Mouse (Mus musculus): ENCODE measurements around the gene Csrp2. TPM values are rescaled to one million over a fixed set of nuclear protein-coding genes. Genes with fewer than 3 reads are reported as not detected.

Gene Csrp2
- polyA plus RNA-seq, 1 experiment from 2014 or later = 26.2 TPM

DNA sequence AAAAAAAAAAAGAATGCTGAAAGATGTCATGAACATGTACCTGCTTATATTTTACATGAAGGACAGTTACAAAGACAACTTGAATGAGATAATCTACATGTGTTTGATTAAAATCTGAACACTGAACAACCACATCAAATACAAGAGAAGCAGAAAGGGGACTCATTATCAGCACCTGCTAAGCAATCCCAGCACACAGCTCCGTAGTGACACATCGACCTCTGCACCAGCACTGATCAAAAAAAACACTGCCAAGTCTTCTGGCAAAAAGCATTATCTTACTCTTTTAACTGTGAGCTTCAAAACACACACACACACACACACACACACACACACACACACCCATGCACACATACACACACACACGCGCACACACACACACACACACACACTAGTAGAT is 32.2 kb downstream of the Csrp2 start:
- H3K9ac ChIP-seq = no peak overlapping the region
- H3K36me3 ChIP-seq = peaks cover 45% of the 10 kb centered on the region
- ATAC-seq = no peak
- no peaks in the 10 kb centered on the region for H3K4me1 ChIP-seq
- 70% methylated on average over 4 of the region's 4 CpGs for WGBS (ENCODE audit: insufficient replicate concordance)
- no peak overlapping the region for H3K4me3 ChIP-seq
- H3K4me2 ChIP-seq = no peak overlapping the region
- no peaks in the 10 kb centered on the region for H3K27me3 ChIP-seq (replicated peaks)
- no peak overlapping the region for H3K27ac ChIP-seq
- H3K9me3 ChIP-seq (replicated peaks) = no peaks in the 10 kb centered on the region

DNA sequence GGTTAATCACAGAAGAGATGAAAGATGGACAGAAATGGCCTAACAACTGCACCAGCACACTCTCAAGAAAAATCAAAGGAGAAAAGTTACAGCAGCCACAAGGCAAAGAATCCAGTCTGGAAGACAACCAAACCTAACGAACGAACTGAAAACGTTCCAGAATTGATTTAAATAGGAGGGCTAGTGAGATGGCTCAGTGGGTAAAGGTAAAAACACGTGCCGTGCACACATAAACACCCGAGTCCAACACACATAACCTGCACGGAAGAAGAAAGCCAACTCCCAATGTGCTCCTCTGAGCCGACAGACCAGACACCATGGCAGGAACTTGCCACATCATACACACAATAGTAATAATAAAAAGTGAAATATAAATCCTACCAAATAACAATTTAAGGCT is 32.7 kb downstream of the Csrp2 start:
- Histone ChIP-seq H3K4me1 (no peaks in the 10 kb centered on the region), H3K27me3 (replicated peaks) (no peaks in the 10 kb centered on the region), H3K4me2 (no peak overlapping the region), H3K27ac (no peak overlapping the region), H3K36me3 (peaks cover 42% of the 10 kb centered on the region), H3K4me3 (no peak overlapping the region), H3K9me3 (replicated peaks) (no peaks in the 10 kb centered on the region), H3K9ac (no peak overlapping the region)
- WGBS (ENCODE audit: insufficient replicate concordance) = 75% methylated on average over 8 of the region's 8 CpGs
- ATAC-seq = no peak

- H3K27ac ChIP-seq = no peak overlapping the region
- peaks cover 39% of the 10 kb centered on the region for H3K36me3 ChIP-seq
- H3K4me2 ChIP-seq = no peak overlapping the region
- ATAC-seq = no peak
- no peak overlapping the region for H3K9ac ChIP-seq
- no peaks in the 10 kb centered on the region for H3K9me3 ChIP-seq (replicated peaks)
- H3K27me3 ChIP-seq (replicated peaks) = no peaks in the 10 kb centered on the region
- no peaks in the 10 kb centered on the region for H3K4me1 ChIP-seq
- 82% methylated on average over 9 of the region's 9 CpGs for WGBS (ENCODE audit: insufficient replicate concordance)
- no peak overlapping the region for H3K4me3 ChIP-seq
Observed at GRCm38 (mm10) chr10:110952937-110953451, 33.4 kb downstream of the Csrp2 start.

DNA sequence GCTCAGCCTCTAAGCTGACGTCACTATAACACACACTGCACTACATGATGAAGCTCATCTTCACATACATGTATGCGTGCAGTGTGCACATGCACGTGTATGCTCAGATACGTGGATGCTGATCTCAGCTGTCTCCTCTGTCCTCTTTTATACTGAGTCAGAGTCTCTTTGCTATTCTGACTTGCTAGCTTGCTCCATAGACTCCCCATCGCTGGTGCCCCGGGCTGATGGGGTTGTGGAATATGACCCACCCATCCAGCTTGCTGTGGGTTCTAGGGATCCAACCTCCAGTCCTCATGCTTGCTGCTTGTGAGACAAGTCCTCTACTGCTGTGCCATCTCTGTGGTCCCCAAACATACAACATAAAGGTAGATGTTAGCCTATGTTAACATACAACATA is 39.3 kb downstream of the Csrp2 start:
- no peaks in the 10 kb centered on the region for H3K4me1 ChIP-seq
- H3K4me3 ChIP-seq = no peak overlapping the region
- no peak overlapping the region for H3K9ac ChIP-seq
- H3K9me3 ChIP-seq (replicated peaks) = no peaks in the 10 kb centered on the region
- H3K36me3 ChIP-seq = peaks cover 41% of the 10 kb centered on the region
- no peak overlapping the region for H3K27ac ChIP-seq
- no peaks in the 10 kb centered on the region for H3K27me3 ChIP-seq (replicated peaks)
- WGBS (ENCODE audit: insufficient replicate concordance) = 86% methylated on average over 6 of the region's 6 CpGs
- ATAC-seq = no peak
- no peak overlapping the region for H3K4me2 ChIP-seq

- peaks cover 40% of the 10 kb centered on the region for H3K36me3 ChIP-seq
- H3K9ac ChIP-seq = no peak overlapping the region
- H3K27ac ChIP-seq = no peak overlapping the region
- no peak for ATAC-seq
- H3K9me3 ChIP-seq (replicated peaks) = no peaks in the 10 kb centered on the region
- no peaks in the 10 kb centered on the region for H3K27me3 ChIP-seq (replicated peaks)
- H3K4me1 ChIP-seq = no peaks in the 10 kb centered on the region
- H3K4me3 ChIP-seq = no peak overlapping the region
- no peak overlapping the region for H3K4me2 ChIP-seq
- 87% methylated on average over 8 of the region's 8 CpGs for WGBS (ENCODE audit: insufficient replicate concordance)
Observed at GRCm38 (mm10) chr10:110959781-110960180, 40.2 kb downstream of the Csrp2 start.

- Histone ChIP-seq H3K36me3 (peaks cover 30% of the 10 kb centered on the region), H3K27ac (no peak overlapping the region), H3K27me3 (replicated peaks) (no peaks in the 10 kb centered on the region), H3K9me3 (replicated peaks) (no peaks in the 10 kb centered on the region), H3K4me3 (no peak overlapping the region), H3K4me1 (no peaks in the 10 kb centered on the region), H3K9ac (no peak overlapping the region), H3K4me2 (no peak overlapping the region)
- 84% methylated on average over 6 of the region's 6 CpGs for WGBS (ENCODE audit: insufficient replicate concordance)
- ATAC-seq = no peak
Observed at GRCm38 (mm10) chr10:110960841-110961240, 41.3 kb downstream of the Csrp2 start.

DNA sequence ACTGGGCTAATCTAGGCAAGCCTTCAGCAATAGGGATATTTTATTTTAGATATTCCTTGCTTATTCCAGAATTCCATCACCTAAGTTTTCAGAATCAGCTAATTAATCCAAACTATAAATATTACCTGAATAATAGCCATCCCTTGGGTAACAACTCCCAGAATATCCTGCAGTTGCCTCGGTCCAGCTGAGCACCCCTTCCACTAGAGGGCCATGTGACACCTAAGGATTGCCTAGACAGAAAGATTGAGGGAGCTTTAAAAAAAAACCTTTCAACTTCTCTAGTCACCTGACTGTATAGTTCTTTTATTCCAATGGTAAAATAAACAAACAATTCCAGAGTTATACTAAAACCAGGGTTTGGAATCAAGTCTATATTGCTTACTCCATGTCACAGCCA is 42.6 kb downstream of the Csrp2 start:
- no peaks in the 10 kb centered on the region for H3K27me3 ChIP-seq (replicated peaks)
- no peak overlapping the region for H3K4me3 ChIP-seq
- peaks cover 28% of the 10 kb centered on the region for H3K36me3 ChIP-seq
- no peak overlapping the region for H3K9ac ChIP-seq
- H3K4me2 ChIP-seq = no peak overlapping the region
- no peaks in the 10 kb centered on the region for H3K4me1 ChIP-seq
- no peaks in the 10 kb centered on the region for H3K9me3 ChIP-seq (replicated peaks)
- 51% methylated on average over 1 of the region's 1 CpGs for WGBS (ENCODE audit: insufficient replicate concordance)
- no peak for ATAC-seq
- no peak overlapping the region for H3K27ac ChIP-seq

DNA sequence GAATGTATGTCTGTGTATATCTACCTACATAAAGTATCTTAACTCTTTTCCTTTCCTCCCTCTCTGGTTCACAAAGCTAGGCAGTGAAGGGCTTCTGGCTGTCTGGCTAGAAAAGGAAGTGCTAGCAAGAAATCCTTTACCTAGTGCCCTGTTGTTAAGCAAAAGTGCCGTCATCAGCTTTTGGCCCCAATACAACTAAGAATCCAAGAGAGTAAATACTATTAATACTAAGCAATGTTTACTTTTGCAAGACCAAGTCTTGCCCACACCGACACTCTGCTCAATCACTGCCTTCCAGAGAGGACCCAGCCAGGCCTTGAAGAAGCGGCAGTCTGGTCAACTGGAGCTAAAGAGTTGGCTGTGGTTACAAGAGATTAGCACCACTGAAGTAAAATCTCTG is 51.5 kb downstream of the Csrp2 start:
- H3K9ac ChIP-seq = no peak overlapping the region
- H3K4me1 ChIP-seq = no peaks in the 10 kb centered on the region
- H3K9me3 ChIP-seq (replicated peaks) = no peaks in the 10 kb centered on the region
- no peak overlapping the region for H3K4me2 ChIP-seq
- H3K36me3 ChIP-seq = peaks cover 43% of the 10 kb centered on the region
- no peak overlapping the region for H3K27ac ChIP-seq
- no peak overlapping the region for H3K4me3 ChIP-seq
- WGBS (ENCODE audit: insufficient replicate concordance) = 82% methylated on average over 3 of the region's 3 CpGs
- no peak for ATAC-seq
- H3K27me3 ChIP-seq (replicated peaks) = no peaks in the 10 kb centered on the region

GRCm38 (mm10) chr10:110971483-110971882 is 51.9 kb downstream of the Csrp2 start:
- Histone ChIP-seq H3K27ac (no peak overlapping the region), H3K4me2 (no peak overlapping the region), H3K9me3 (replicated peaks) (no peaks in the 10 kb centered on the region), H3K27me3 (replicated peaks) (no peaks in the 10 kb centered on the region), H3K36me3 (peaks cover 43% of the 10 kb centered on the region), H3K4me1 (no peaks in the 10 kb centered on the region), H3K9ac (no peak overlapping the region), H3K4me3 (no peak overlapping the region)
- WGBS (ENCODE audit: insufficient replicate concordance) = 80% methylated on average over 6 of the region's 6 CpGs
- ATAC-seq = no peak

DNA sequence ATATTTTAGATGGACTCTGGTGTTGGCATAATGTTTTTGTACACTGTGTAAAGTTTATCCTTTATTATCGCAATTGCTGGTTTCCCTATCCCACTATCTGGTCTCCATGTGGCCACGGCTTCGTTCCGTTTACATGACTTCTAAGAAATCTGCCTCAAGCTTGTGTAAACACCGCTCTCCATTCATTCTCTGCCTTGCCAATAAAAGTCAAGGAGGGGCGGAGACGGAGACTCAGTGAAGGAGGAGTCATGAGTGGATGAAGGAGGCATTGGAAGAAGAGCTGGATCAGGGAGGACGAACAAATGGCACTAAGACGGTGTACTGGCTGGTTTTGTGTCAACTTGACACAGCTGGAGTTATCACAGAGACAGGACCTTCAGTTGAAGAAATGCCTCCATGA is 52.4 kb downstream of the Csrp2 start:
- Histone ChIP-seq H3K4me1 (no peaks in the 10 kb centered on the region), H3K4me2 (no peak overlapping the region), H3K4me3 (no peak overlapping the region), H3K9ac (no peak overlapping the region), H3K9me3 (replicated peaks) (no peaks in the 10 kb centered on the region), H3K27ac (no peak overlapping the region), H3K27me3 (replicated peaks) (no peaks in the 10 kb centered on the region), H3K36me3 (peaks cover 40% of the 10 kb centered on the region)
- no peak for ATAC-seq
- 81% methylated on average over 9 of the region's 9 CpGs for WGBS (ENCODE audit: insufficient replicate concordance)

DNA sequence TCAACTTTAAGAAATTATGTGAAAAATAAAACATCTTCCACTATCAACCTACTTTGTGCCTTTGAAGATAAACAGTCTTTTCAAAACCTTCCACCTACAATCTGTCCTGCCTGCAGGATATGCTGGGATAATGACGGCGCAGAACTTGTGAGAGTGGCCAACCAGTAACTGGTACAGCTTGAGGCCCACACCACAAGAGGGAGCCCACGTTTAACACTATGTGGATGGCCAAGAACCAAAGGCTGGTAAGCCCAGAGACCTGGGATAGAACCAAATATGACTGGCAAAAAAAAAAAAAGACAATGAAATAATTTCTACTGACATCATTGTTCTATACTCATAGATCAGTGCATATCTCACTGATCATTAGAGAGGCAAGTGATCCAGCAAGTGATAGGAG is 54.9 kb downstream of the Csrp2 start:
- no peak for ATAC-seq
- 59% methylated on average over 3 of the region's 3 CpGs for WGBS (ENCODE audit: insufficient replicate concordance)
- Histone ChIP-seq H3K27ac (no peak overlapping the region), H3K9ac (no peak overlapping the region), H3K36me3 (peaks cover 44% of the 10 kb centered on the region), H3K9me3 (replicated peaks) (no peaks in the 10 kb centered on the region), H3K27me3 (replicated peaks) (no peaks in the 10 kb centered on the region), H3K4me1 (peaks cover 3% of the 10 kb centered on the region), H3K4me2 (no peak overlapping the region), H3K4me3 (no peak overlapping the region)

GRCm38 (mm10) chr10:110974885-110975284 is 55.3 kb downstream of the Csrp2 start:
- Histone ChIP-seq H3K4me3 (no peak overlapping the region), H3K9ac (no peak overlapping the region), H3K36me3 (peaks cover 44% of the 10 kb centered on the region), H3K9me3 (replicated peaks) (no peaks in the 10 kb centered on the region), H3K27ac (no peak overlapping the region), H3K27me3 (replicated peaks) (no peaks in the 10 kb centered on the region), H3K4me2 (no peak overlapping the region), H3K4me1 (peaks cover 6% of the 10 kb centered on the region)
- no peak for ATAC-seq
- 80% methylated on average over 1 of the region's 1 CpGs for WGBS (ENCODE audit: insufficient replicate concordance)

- H3K4me1 ChIP-seq = peaks cover 8% of the 10 kb centered on the region
- no peaks in the 10 kb centered on the region for H3K9me3 ChIP-seq (replicated peaks)
- peaks cover 47% of the 10 kb centered on the region for H3K36me3 ChIP-seq
- no peak overlapping the region for H3K9ac ChIP-seq
- H3K4me3 ChIP-seq = no peak overlapping the region
- H3K27ac ChIP-seq = no peak overlapping the region
- WGBS (ENCODE audit: insufficient replicate concordance) = 15% methylated on average over 1 of the region's 1 CpGs
- ATAC-seq = no peak
- H3K27me3 ChIP-seq (replicated peaks) = no peaks in the 10 kb centered on the region
- no peak overlapping the region for H3K4me2 ChIP-seq
Observed at GRCm38 (mm10) chr10:110976046-110976445, 56.5 kb downstream of the Csrp2 start.

All from liver, embryonic 12.5 days (tissue).